Mouse (Mus musculus) testis, adult 10 weeks (tissue): ENCODE results near the gene Nipsnap2. TPM values are rescaled to one million over a fixed set of nuclear protein-coding genes. Genes with fewer than 3 reads are reported as not detected.

Experiments
- polyA plus RNA-seq: library from polyadenylated mRNA; stranded (reverse); fragments of 350-450 nt; fragmentation: Illumina TruSeq; extraction: RNeasy Lipid Tissue Mini Kit (QIAGEN cat#74804); gene quantifications from one replicate; pipeline ENCODE4 v1.2.3, GENCODE M21; 2014; ENCODE audit warnings: low read depth, low replicate concordance

Gene Nipsnap2
- 16.3 TPM for polyA plus RNA-seq

GRCm38 (mm10) chr5:129724834-129725773 lies at the start of gene Nipsnap2:
TSS of gene Nipsnap2 (plus strand) at chr5:129725063.

DNA sequence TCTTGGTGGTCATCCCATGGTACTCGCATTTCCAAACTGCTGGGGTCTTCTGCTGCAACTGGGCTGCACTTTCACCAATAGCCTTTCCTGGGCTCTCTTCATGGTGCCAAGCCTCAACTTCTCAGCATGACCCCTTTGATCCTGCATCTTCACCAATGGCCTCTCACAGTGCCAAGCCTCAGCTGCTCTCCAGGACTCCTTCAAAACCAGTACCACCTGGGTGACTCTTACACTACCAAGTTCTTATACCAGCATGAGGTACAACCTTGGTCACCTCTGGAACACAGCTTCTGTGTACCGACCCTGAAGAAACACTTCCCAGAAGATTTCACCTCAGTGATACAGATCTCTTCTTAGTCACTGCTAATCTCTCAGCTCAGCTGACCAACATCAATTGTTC lies 16.5 kb upstream of the Nipsnap2 start, which contains the start of gene Sept14:
TSS of gene Sept14 (minus strand) at position 101 of the 400 bp plus-strand sequence.

DNA sequence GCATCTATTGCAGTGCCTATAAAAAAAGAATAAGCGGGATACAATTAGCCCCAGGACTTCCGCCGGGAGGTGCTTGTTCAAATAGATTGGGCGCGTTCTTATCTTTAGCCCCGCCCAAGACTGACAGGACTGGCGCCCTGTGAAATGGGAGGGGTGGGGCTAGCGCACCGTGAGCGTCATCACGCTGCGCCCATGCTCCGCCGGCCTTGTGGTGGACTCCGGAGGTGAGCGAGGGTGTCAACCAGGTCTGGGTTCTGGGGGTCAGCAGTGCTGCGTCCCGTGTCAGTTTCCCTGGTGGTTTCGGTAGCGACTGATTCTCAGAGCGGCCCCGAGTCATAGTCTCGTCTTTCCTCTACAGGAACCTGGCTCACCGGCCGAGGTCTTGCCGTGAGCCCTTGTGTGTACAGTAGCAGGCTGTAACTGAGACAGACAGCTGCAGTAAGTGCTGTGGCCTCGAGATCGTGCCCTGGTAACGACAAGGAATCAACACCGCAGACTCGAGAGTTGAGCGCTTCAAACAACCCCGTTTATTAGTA lies 9.5 kb upstream of the Nipsnap2 start, which contains the start of gene Mrps17:
TSS of gene Mrps17 (plus strand) at position 172 of the 536 bp plus-strand sequence.

GRCm38 (mm10) chr5:129786818-129787790 lies 62.2 kb downstream of the Nipsnap2 start, which contains the start of gene Psph:
TSS of gene Psph (minus strand) at chr5:129787449.

Other genes starting within 250 kb of the Nipsnap2 start
- gene Sfswap, start 223.8 kb upstream of the Nipsnap2 start, polyA plus RNA-seq: 34.8 TPM
- gene Mmp17, start 140.9 kb upstream of the Nipsnap2 start, polyA plus RNA-seq: 0.04 TPM
- gene Zfp11, start 55.0 kb upstream of the Nipsnap2 start, polyA plus RNA-seq: 2.5 TPM
- gene Sept14, start 16.6 kb upstream of the Nipsnap2 start, polyA plus RNA-seq: 46.5 TPM
- 35.0 TPM for gene Mrps17, start 9.6 kb upstream of the Nipsnap2 start, polyA plus RNA-seq
- 5.8 TPM for gene Psph, start 62.4 kb downstream of the Nipsnap2 start, polyA plus RNA-seq
- gene Sumf2, start 121.9 kb downstream of the Nipsnap2 start, polyA plus RNA-seq: 1.8 TPM
- 142 TPM for gene Chchd2, start 162.4 kb downstream of the Nipsnap2 start, polyA plus RNA-seq
- gene Zbed5, start 170.7 kb downstream of the Nipsnap2 start, polyA plus RNA-seq: 11.9 TPM
- 0.15 TPM for gene Phkg1, start 173.5 kb downstream of the Nipsnap2 start, polyA plus RNA-seq
- 383 TPM for gene Nupr1l, start 183.5 kb downstream of the Nipsnap2 start, polyA plus RNA-seq
- 39.5 TPM for gene Vkorc1l1, start 216.9 kb downstream of the Nipsnap2 start, polyA plus RNA-seq